Mouse (Mus musculus) intestine, postnatal 0 days (tissue): Measurements from ENCODE around the gene Gm27027. TPM values are rescaled to one million over a fixed set of nuclear protein-coding genes. Genes with fewer than 3 reads are reported as not detected.
A peak's percentile ranks its signal among the peaks of the same experiment; 100 is the strongest.

Source experiments
- ATAC-seq: fragments of 200-750 bp; cut with Nextera tagmentation; 2 replicates; pipeline ENCODE4 v1.8.0; 2017; ENCODE audit warnings: mild to moderate bottlenecking, moderate TSS enrichment, moderate library complexity
- H3K27ac ChIP-seq: fragments of 300-500 bp; sonication (generic); 2 replicates; pipeline ENCODE4 v1.5.1; 2014; ENCODE audit warnings: mild to moderate bottlenecking, low read depth, low read length, moderate library complexity
- H3K27me3 ChIP-seq: fragments of 300-500 bp; sonication (generic); replicated peaks from 2 replicates; pipeline ENCODE4 v1.6.1; 2014; ENCODE audit warnings: low read length, mixed read lengths; ENCODE audit not compliant: control insufficient read depth, insufficient read depth
- H3K36me3 ChIP-seq: fragments of 300-500 bp; sonication (generic); 2 replicates; pipeline ENCODE4 v1.6.1; 2014; ENCODE audit warnings: mild to moderate bottlenecking, moderate library complexity; ENCODE audit not compliant: control insufficient read depth, insufficient read depth
- H3K4me1 ChIP-seq: fragments of 300-500 bp; sonication (generic); replicated peaks from 2 replicates; pipeline ENCODE4 v1.6.1; 2014; ENCODE audit warnings: antibody characterized with exemption, low read length, mixed read lengths; ENCODE audit not compliant: control insufficient read depth, insufficient read depth
- H3K4me2 ChIP-seq: fragments of 300-500 bp; sonication (generic); replicated peaks from 2 replicates; pipeline ENCODE4 v1.6.1; 2014; ENCODE audit warnings: low read depth, mild to moderate bottlenecking, moderate library complexity
- H3K4me3 ChIP-seq: fragments of 300-500 bp; sonication (generic); 2 replicates; pipeline ENCODE4 v1.5.1; 2014; ENCODE audit warnings: low read depth, low read length
- H3K9ac ChIP-seq: fragments of 300-500 bp; sonication (generic); 2 replicates; pipeline ENCODE4 v1.6.1; 2014; ENCODE audit warnings: mild to moderate bottlenecking, low read depth, low read length
- H3K9me3 ChIP-seq: fragments of 300-500 bp; sonication (generic); 2 replicates; pipeline ENCODE4 v1.6.1; 2016; ENCODE audit warnings: mixed run types; ENCODE audit not compliant: control insufficient read depth
- CTCF ChIP-seq: sonication (generic); IDR thresholded peaks from 2 replicates; pipeline ENCODE4 v1.5.1; 2016; ENCODE audit warnings: low read depth, mild to moderate bottlenecking, control low read depth, antibody characterized with exemption, moderate library complexity
- WGBS: fragments of 180-500 bp; shearing (Covaris S2); extraction: QIAGEN DNeasy Blood & Tissue Kit; methylation state at CpG from one replicate; pipeline ENCODE4 v1.1.7; 2014; 5-methylcytosine and 5-hydroxymethylcytosine counted together
- polyA plus RNA-seq: library from polyadenylated mRNA; unstranded; fragments of >200 nt; fragmentation: Nextera tagmentation; extraction: Ambion mirVana; gene quantifications from 2 replicates; pipeline ENCODE4 v1.2.1, GENCODE M21; 2015

Gm27027 gene
- polyA plus RNA-seq, 1 experiment from 2014 or later = not detected

- ATAC-seq = peak; percentile 61
- Histone ChIP-seq H3K9me3 (no peaks in the 10 kb centered on the region), H3K27ac (peak within 1 kb of the TSS; percentile 73), H3K4me3 (peak within 1 kb of the TSS; percentile 66), H3K4me2 (peak within 1 kb of the TSS; percentile 74), H3K9ac (peak within 1 kb of the TSS; percentile 81), H3K27me3 (peaks cover 37% of the 10 kb centered on the region), H3K4me1 (no peaks in the 10 kb centered on the region), H3K36me3 (no peaks in the 10 kb centered on the region)
- TF ChIP-seq CTCF = no peak
- WGBS = 6% methylated on average over 59 of the region's 62 CpGs
Measured at GRCm38 (mm10) chr2:93956908-93957784, 39.0 kb downstream of the Gm27027 start, which contains the start of gene Gm13889. Gene Gm13889 (minus strand): TSS chr2:93957201.

GRCm38 (mm10) chr2:93956331-93956801 lies 39.8 kb downstream of the Gm27027 start:
- no peaks in the 10 kb centered on the region for H3K36me3 ChIP-seq
- 2% methylated on average over 41 of the region's 44 CpGs for WGBS
- no peaks in the 10 kb centered on the region for H3K4me1 ChIP-seq
- 0 out of 2 replicates have a peak, but pooled peaks have one; percentile 14 for ATAC-seq
- H3K9ac ChIP-seq = peak overlapping the region; percentile 81
- no peaks in the 10 kb centered on the region for H3K9me3 ChIP-seq
- H3K27ac ChIP-seq = peak overlapping the region; percentile 73
- peaks cover 37% of the 10 kb centered on the region for H3K27me3 ChIP-seq
- H3K4me3 ChIP-seq = peak overlapping the region; percentile 66
- no peak for TF ChIP-seq CTCF
- peak overlapping the region; percentile 74 for H3K4me2 ChIP-seq

- no peaks in the 10 kb centered on the region for H3K9me3 ChIP-seq
- no peaks in the 10 kb centered on the region for H3K36me3 ChIP-seq
- under 1% methylated on average over 31 of the region's 31 CpGs for WGBS
- ATAC-seq = no peak
- H3K9ac ChIP-seq = peak overlapping the region; percentile 81
- H3K27me3 ChIP-seq = peaks cover 37% of the 10 kb centered on the region
- H3K4me1 ChIP-seq = no peaks in the 10 kb centered on the region
- TF ChIP-seq CTCF = no peak
- H3K4me3 ChIP-seq = peak overlapping the region; percentile 66
- H3K27ac ChIP-seq = peak overlapping the region; percentile 73
- H3K4me2 ChIP-seq = peak overlapping the region; percentile 74
Measured at GRCm38 (mm10) chr2:93955886-93956285, 40.3 kb downstream of the Gm27027 start.

- peak; percentile 24 for TF ChIP-seq CTCF
- Histone ChIP-seq H3K27me3 (peaks cover 37% of the 10 kb centered on the region), H3K9ac (peak overlapping the region; percentile 81), H3K4me2 (peak overlapping the region; percentile 74), H3K36me3 (no peaks in the 10 kb centered on the region), H3K27ac (peak overlapping the region; percentile 54; the same call in 1 of the 2 replicates), H3K4me1 (no peaks in the 10 kb centered on the region), H3K9me3 (no peaks in the 10 kb centered on the region), H3K4me3 (peak overlapping the region; percentile 66)
- ATAC-seq = no peak
- WGBS = 1% methylated on average over 32 of the region's 32 CpGs
Measured at GRCm38 (mm10) chr2:93954781-93955578, 41.2 kb downstream of the Gm27027 start.

GRCm38 (mm10) chr2:93953726-93954125 lies 42.4 kb downstream of the Gm27027 start:
- no peak for TF ChIP-seq CTCF
- no peak overlapping the region for H3K4me3 ChIP-seq
- peak overlapping the region; percentile 74 for H3K4me2 ChIP-seq

GRCm38 (mm10) chr2:93946976-93947375 lies 49.2 kb downstream of the Gm27027 start:
- Histone ChIP-seq H3K27me3 (no peaks in the 10 kb centered on the region; the same call in 1 of the 2 replicates), H3K27ac (no peak overlapping the region), H3K4me1 (no peaks in the 10 kb centered on the region), H3K36me3 (no peaks in the 10 kb centered on the region), H3K9me3 (0 out of 2 replicates have a peak, but pooled peaks cover 5% of the 10 kb centered on the region), H3K9ac (no peak overlapping the region), H3K4me2 (no peak overlapping the region), H3K4me3 (no peak overlapping the region)
- WGBS = 64% methylated on average over 5 of the region's 5 CpGs
- no peak for TF ChIP-seq CTCF
- ATAC-seq = no peak

More at GRCm38 (mm10) chr2:93953726-93954125, 42.4 kb downstream of the Gm27027 start:
- Histone ChIP-seq H3K9me3 (0 out of 2 replicates have a peak, but pooled peaks cover 5% of the 10 kb centered on the region), H3K9ac (no peak overlapping the region), H3K36me3 (no peaks in the 10 kb centered on the region), H3K27me3 (peaks cover 31% of the 10 kb centered on the region), H3K27ac (no peak overlapping the region), H3K4me1 (no peaks in the 10 kb centered on the region)
- 66% methylated on average over 9 of the region's 9 CpGs for WGBS
- no peak for ATAC-seq
